In the genomic region with DNA sequence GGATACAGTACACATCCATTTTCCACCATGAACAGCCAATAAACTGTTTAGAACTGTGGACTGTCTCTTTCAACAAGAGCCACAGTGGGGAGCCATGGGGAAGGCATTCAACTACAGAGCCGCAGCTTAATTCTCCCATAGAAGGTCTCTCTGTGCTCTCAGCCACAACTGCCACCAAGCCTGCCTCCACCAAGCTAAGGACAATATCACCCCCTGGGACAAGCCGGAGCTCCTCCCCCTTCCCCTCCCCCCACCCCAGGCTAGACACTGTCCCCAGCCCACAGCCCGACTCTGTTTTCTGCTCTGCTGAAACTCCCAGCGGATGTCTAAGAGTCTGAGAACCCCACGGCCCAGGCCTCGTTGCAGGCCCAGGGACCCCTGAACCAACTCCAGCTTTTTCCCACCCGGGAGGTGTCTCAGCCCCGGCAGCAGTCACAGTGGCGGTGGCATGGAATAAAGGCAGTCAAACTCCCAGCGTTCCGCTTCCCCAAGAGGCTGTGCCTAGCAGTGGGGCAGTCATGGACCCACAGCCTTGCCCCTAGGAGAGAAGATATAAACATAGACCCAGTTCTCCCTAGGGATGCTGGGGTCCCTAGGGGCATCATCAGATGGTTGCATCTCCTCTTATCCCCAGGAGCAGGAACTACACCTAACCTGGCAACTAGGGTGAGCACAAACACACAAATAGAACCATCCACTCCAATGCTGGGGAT, we compare ENCODE assay signal across 12 mouse cellular contexts. TPM values are rescaled to one million over a fixed set of nuclear protein-coding genes. Genes with fewer than 3 reads are reported as not detected.
DNase-seq lines count a peak whose midpoint lies in the region; ATAC-seq and TF ChIP-seq lines count a peak whose summit lies in the region.
"Had no signal": no experiment of that assay in that cellular context is flagged by ENCODE, and none has a peak within 500 bp of the region (broad histone marks: within the 10 kb centered on the region; RNA-seq: fewer than 3 reads in every experiment).

No protein-coding gene starts in this region.

- ATAC-seq in liver, postnatal 0 days, result peak; percentile 51; the same call in 1 of the 2 replicates
- ATAC-seq in liver, embryonic 12.5 days, result no peak
- ATAC-seq in forebrain, embryonic 16.5 days, result peak; percentile 49
- peak; percentile 38 for ATAC-seq in midbrain, embryonic 14.5 days (ENCODE audit: low FRiP score, low TSS enrichment)

- no peak overlapping the region for H3K4me3 ChIP-seq in liver, postnatal 0 days (ENCODE audit: low read depth, low read length)
- no peak overlapping the region for H3K4me3 ChIP-seq in liver, embryonic 12.5 days
- no peak overlapping the region for H3K4me3 ChIP-seq in forebrain, embryonic 16.5 days (replicated peaks; ENCODE audit: low read length)
- H3K4me3 ChIP-seq in midbrain, embryonic 14.5 days (replicated peaks; ENCODE audit: low read depth, low read length), result no peak overlapping the region

- TF ChIP-seq EP300 in liver, postnatal 0 days (IDR thresholded peaks at IDR 0.05; ENCODE audit: low read depth), result no peak

- peak; percentile 47 for DNase-seq in liver, postnatal 0 days
- peak; percentile 33 for DNase-seq in embryo, embryonic 10 days (ENCODE audit: low spot score)
- DNase-seq in midbrain, embryonic 14.5 days, result peak; percentile 63
- DNase-seq in left cerebral cortex, adult 9 months (ENCODE audit: low spot score in 2 of 2), result no peak
- DNase-seq in gastrocnemius, postnatal 10 days, result no peak
- no peak for DNase-seq in kidney, adult 18-20 months
- DNase-seq: cerebellum, adult 9-11 months had no signal

- H3K27me3 ChIP-seq in liver, postnatal 0 days (ENCODE audit: insufficient read depth, low read length), result no peaks in the 10 kb centered on the region
- H3K27me3 ChIP-seq in liver, embryonic 12.5 days (replicated peaks), result no peaks in the 10 kb centered on the region
- H3K27me3 ChIP-seq in forebrain, embryonic 16.5 days (replicated peaks; ENCODE audit: control insufficient read depth, insufficient read depth, low read length), result no peaks in the 10 kb centered on the region
- no peaks in the 10 kb centered on the region for H3K27me3 ChIP-seq in midbrain, embryonic 14.5 days (ENCODE audit: control insufficient read depth, insufficient read depth, low read length)

- TF ChIP-seq CTCF in liver, postnatal 0 days (IDR thresholded peaks at IDR 0.05; ENCODE audit: low read depth), result no peak

- no peaks in the 10 kb centered on the region for H3K9me3 ChIP-seq in liver, postnatal 0 days (ENCODE audit: low read length)
- no peaks in the 10 kb centered on the region for H3K9me3 ChIP-seq in liver, embryonic 12.5 days (replicated peaks)
- H3K9me3 ChIP-seq in forebrain, embryonic 16.5 days (ENCODE audit: control insufficient read depth, low read length), result no peaks in the 10 kb centered on the region
- no peaks in the 10 kb centered on the region for H3K9me3 ChIP-seq in midbrain, embryonic 14.5 days (ENCODE audit: control insufficient read depth, low read length)

- no peak overlapping the region for H3K4me2 ChIP-seq in liver, postnatal 0 days (ENCODE audit: low read depth, low read length)
- H3K4me2 ChIP-seq in liver, embryonic 12.5 days, result no peak overlapping the region
- no peak overlapping the region for H3K4me2 ChIP-seq in forebrain, embryonic 16.5 days (ENCODE audit: low read length)
- H3K4me2 ChIP-seq in midbrain, embryonic 14.5 days (ENCODE audit: low read length), result no peak overlapping the region

- H3K9ac ChIP-seq in liver, postnatal 0 days (replicated peaks), result no peak overlapping the region
- no peak overlapping the region for H3K9ac ChIP-seq in liver, embryonic 12.5 days
- no peak overlapping the region; the same call in 1 of the 2 replicates for H3K9ac ChIP-seq in forebrain, embryonic 16.5 days (replicated peaks; ENCODE audit: low read depth, low read length)
- H3K9ac ChIP-seq in midbrain, embryonic 14.5 days (replicated peaks; ENCODE audit: low read length), result no peak overlapping the region

- H3K36me3 ChIP-seq in liver, postnatal 0 days (replicated peaks; ENCODE audit: insufficient read depth, low read length), result no peaks in the 10 kb centered on the region
- H3K36me3 ChIP-seq in liver, embryonic 12.5 days, result no peaks in the 10 kb centered on the region
- no peaks in the 10 kb centered on the region for H3K36me3 ChIP-seq in forebrain, embryonic 16.5 days (ENCODE audit: control insufficient read depth, insufficient read depth)
- H3K36me3 ChIP-seq in midbrain, embryonic 14.5 days (ENCODE audit: control insufficient read depth, insufficient read depth, low read length), result no peaks in the 10 kb centered on the region

- H3K4me1 ChIP-seq in liver, postnatal 0 days (ENCODE audit: insufficient read depth), result no peaks in the 10 kb centered on the region
- no peaks in the 10 kb centered on the region for H3K4me1 ChIP-seq in liver, embryonic 12.5 days
- peaks cover 8% of the 10 kb centered on the region for H3K4me1 ChIP-seq in forebrain, embryonic 16.5 days (replicated peaks; ENCODE audit: control insufficient read depth, insufficient read depth, low read length)
- H3K4me1 ChIP-seq in midbrain, embryonic 14.5 days (ENCODE audit: control insufficient read depth, insufficient read depth, low read length), result 0 out of 2 replicates have a peak, but pooled peaks cover 5% of the 10 kb centered on the region

- peak overlapping the region; percentile 50 for H3K27ac ChIP-seq in liver, postnatal 0 days (ENCODE audit: low read depth)
- H3K27ac ChIP-seq in liver, embryonic 12.5 days, result no peak overlapping the region
- no peak overlapping the region; the same call in 1 of the 2 replicates for H3K27ac ChIP-seq in forebrain, embryonic 16.5 days (ENCODE audit: low read length)
- H3K27ac ChIP-seq in midbrain, embryonic 14.5 days (replicated peaks; ENCODE audit: low read depth, low read length), result peak overlapping the region; percentile 72
- H3K27ac ChIP-seq: macrophage had no signal

- WGBS in liver, postnatal 0 days (ENCODE audit: insufficient replicate concordance), result 52% methylated on average over 11 of the region's 11 CpGs
- 48% methylated on average over 11 of the region's 11 CpGs for WGBS in liver, embryonic 12.5 days (ENCODE audit: insufficient replicate concordance)
- WGBS in forebrain, embryonic 16.5 days, result 15% methylated on average over 11 of the region's 11 CpGs
- WGBS in midbrain, embryonic 14.5 days, result 8% methylated on average over 11 of the region's 11 CpGs

RNA-seq across cellular contexts. Expression of gene Nmur1, which starts 1.0 kb away (rescaled TPM):
- polyA plus RNA-seq in liver, postnatal 0 days (2015; fragmentation: Nextera tagmentation; extraction: Ambion mirVana), result not detected in 2 replicates
- 0.19 TPM in 1 of 2 replicates, not detected in the other for polyA plus RNA-seq in liver, embryonic 12.5 days (2016; fragmentation: Nextera tagmentation; extraction: Ambion mirVana)
- polyA plus RNA-seq in forebrain, embryonic 16.5 days (2015; fragmentation: Nextera tagmentation; extraction: Ambion mirVana), result not detected in 2 replicates
- not detected in 2 replicates for polyA plus RNA-seq in midbrain, embryonic 14.5 days (2014; fragmentation: Nextera tagmentation; extraction: Ambion mirVana)
- not detected for total RNA-seq in gastrocnemius, postnatal 10 days (2021)
- total RNA-seq: heart, adult 8-10 months had no signal
- polyA plus RNA-seq: macrophage had no signal

RNA-seq across cellular contexts. Expression of gene Tex44, which starts 1.1 kb away (rescaled TPM):
- not detected in 2 replicates for polyA plus RNA-seq in liver, postnatal 0 days (2015; fragmentation: Nextera tagmentation; extraction: Ambion mirVana)
- not detected in 2 replicates for polyA plus RNA-seq in liver, embryonic 12.5 days (2016; fragmentation: Nextera tagmentation; extraction: Ambion mirVana)
- not detected in 2 replicates for polyA plus RNA-seq in forebrain, embryonic 16.5 days (2015; fragmentation: Nextera tagmentation; extraction: Ambion mirVana)
- polyA plus RNA-seq in midbrain, embryonic 14.5 days (2014; fragmentation: Nextera tagmentation; extraction: Ambion mirVana), result not detected in 2 replicates
- total RNA-seq in gastrocnemius, postnatal 10 days (2021), result not detected
- total RNA-seq: heart, adult 8-10 months had no signal
- polyA plus RNA-seq: large intestine, adult 2 months; macrophage had no signal

Comparison
In these comparisons a context has a peak if more than half of its experiments do, and no peak if none do; other contexts are left out.
1. H3K27ac ChIP-seq: peak in liver, postnatal 0 days (single experiment) and midbrain, embryonic 14.5 days (single experiment); none in liver, embryonic 12.5 days (single experiment) and forebrain, embryonic 16.5 days (single experiment).
2. DNase-seq: peak in liver, postnatal 0 days (single experiment), embryo, embryonic 10 days (single experiment) and midbrain, embryonic 14.5 days (single experiment); none in left cerebral cortex, adult 9 months (0 of 2), gastrocnemius, postnatal 10 days (single experiment) and kidney, adult 18-20 months (single experiment).